Mouse (Mus musculus): Measurements from ENCODE around the gene Slc6a20b. TPM values are rescaled to one million over a fixed set of nuclear protein-coding genes. Genes with fewer than 3 reads are reported as not detected.

Slc6a20b gene
- polyA plus RNA-seq, 1 experiment from 2014 or later: 0.25 TPM

Other genes with a start within 250 kb of the Slc6a20b start
- gene Limd1, start 153.9 kb downstream of the Slc6a20b start, polyA plus RNA-seq (2015; fragmentation: Nextera tagmentation; extraction: Ambion mirVana): 56.6 and 62.4 TPM in 2 replicates
- gene Sacm1l, start 102.8 kb downstream of the Slc6a20b start, polyA plus RNA-seq (2015; fragmentation: Nextera tagmentation; extraction: Ambion mirVana): 48.0 and 51.6 TPM in 2 replicates
- gene Ccr9, start 45.9 kb upstream of the Slc6a20b start, polyA plus RNA-seq (2015; fragmentation: Nextera tagmentation; extraction: Ambion mirVana): 2.2 and 8.4 TPM in 2 replicates
- 0.30 and 0.34 TPM in 2 replicates for gene Slc6a20a, start 46.3 kb upstream of the Slc6a20b start, polyA plus RNA-seq (2015; fragmentation: Nextera tagmentation; extraction: Ambion mirVana)
- 33.9 and 39.0 TPM in 2 replicates for gene Lztfl1, start 85.1 kb upstream of the Slc6a20b start, polyA plus RNA-seq (2015; fragmentation: Nextera tagmentation; extraction: Ambion mirVana)
- 0.65 and 1.2 TPM in 2 replicates for gene Cxcr6, start 173.9 kb upstream of the Slc6a20b start, polyA plus RNA-seq (2015; fragmentation: Nextera tagmentation; extraction: Ambion mirVana)
- 29.0 and 34.1 TPM in 2 replicates for gene Fyco1, start 219.3 kb upstream of the Slc6a20b start, polyA plus RNA-seq (2015; fragmentation: Nextera tagmentation; extraction: Ambion mirVana)
- gene Xcr1, start 229.5 kb upstream of the Slc6a20b start, polyA plus RNA-seq (2015; fragmentation: Nextera tagmentation; extraction: Ambion mirVana): 0.05 TPM in 1 of 2 replicates, not detected in the other

Measured in heart, embryonic 16.5 days (tissue).